Mouse (Mus musculus) skeletal muscle tissue, adult 2 months (tissue): ENCODE data around the gene Nelfb.
A peak's percentile ranks its signal among the peaks of the same experiment; 100 is the strongest.
"Not testable (repeated sequence)": the region's sequence is repeated elsewhere in the genome, so short reads cannot be mapped to it uniquely, and the experiment has no call there.

Experiments
- DNase-seq: peaks from one replicate; pipeline ENCODE4 v3.0.0-alpha.2; 2012; ENCODE audit warnings: low read depth, low spot score

The Nelfb gene

DNA sequence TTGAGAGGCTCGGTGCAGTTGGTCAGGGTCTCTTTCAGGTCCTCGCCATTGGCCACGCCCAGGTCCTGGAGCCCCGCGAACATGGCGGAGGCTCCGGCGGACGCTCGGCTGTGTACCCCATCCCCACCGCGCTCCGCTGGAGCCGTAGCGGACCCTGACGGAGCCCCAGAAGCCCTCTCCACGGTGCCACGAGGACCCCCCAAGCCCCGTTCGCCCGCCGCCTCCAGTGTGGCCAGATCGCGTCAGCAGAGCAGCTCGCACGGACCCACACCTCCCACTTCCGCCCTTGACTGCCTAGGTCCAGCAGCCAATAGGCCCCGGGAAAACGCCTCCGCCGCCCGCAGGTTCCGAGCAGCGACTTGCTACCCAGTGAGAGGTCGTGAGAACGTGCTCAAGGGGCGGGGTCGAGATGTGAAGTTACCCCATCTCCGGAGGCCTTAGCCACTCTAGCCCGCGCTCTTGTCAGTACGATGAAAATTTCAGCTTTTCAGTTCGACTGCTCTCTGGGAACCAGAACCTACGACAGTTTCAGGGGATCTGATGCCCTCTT, at the start of gene Nelfb:
TSS of gene Nelfb (minus strand) at position 369 of the 550 bp plus-strand sequence.
- DNase-seq: peak; percentile 75

DNA sequence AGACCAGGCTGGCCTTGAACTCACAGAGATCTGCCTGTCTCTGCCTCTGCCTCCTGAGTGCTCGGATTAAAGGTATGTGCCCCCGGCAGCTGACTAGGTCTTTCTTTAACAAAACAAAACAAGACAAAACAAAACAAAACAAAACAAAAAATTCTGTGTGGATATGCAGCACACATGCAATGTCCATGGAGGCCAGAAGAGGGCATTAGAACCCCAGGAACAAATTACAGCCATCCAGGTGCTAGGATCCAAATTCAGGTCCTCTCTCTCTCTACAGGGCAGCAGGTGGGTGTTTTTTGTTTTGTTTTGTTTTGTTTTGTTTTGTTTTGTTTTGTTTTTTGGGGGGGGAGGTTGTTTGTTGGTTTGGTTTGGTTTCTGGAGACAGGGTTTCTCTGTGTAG, 47.6 kb upstream of the Nelfb start:
- no peak for DNase-seq

GRCm38 (mm10) chr2:25257250-25257649, 46.0 kb upstream of the Nelfb start:
- not testable (repeated sequence) for DNase-seq

DNA sequence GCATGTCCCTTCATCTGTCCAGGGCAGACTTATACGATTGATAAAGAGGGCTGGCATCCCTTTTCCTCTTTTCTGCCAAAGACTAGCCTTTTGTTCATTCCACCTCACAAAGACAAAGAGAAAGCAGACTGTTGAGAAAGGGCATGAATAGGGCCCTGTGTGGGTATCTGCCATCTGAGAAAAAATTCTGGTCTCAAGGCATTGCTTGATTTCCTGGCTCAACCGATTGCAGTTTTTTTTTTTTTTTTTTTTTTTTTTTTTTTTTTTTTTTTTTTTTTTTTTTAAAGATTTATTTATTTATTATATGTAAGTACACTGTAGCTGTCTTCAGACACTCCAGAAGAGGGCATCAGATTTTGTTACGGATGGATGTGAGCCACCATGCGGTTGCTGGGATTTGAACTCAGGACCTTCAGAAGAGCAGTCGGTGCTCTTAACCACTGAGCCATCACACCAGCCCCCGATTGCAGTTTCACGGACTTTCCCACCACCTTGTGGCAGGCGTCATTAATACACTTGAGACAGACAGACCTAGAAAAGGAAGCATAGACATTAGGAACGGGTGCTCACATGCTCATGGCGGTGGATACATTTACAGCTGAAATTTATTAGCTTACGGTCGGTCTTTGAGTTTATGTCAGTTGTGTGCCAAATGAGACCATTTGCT, 45.3 kb upstream of the Nelfb start:
- DNase-seq: not testable (repeated sequence)

GRCm38 (mm10) chr2:25255284-25255779, 44.0 kb upstream of the Nelfb start, which contains the start of gene Tmem203:
Gene Tmem203, plus strand, starts transcription at chr2:25255439.
- DNase-seq: peak; percentile 77

GRCm38 (mm10) chr2:25252331-25252730, 41.0 kb upstream of the Nelfb start:
- no peak for DNase-seq

- no peak for DNase-seq
These were observed 35.1 kb upstream of the Nelfb start, which contains the start of gene AL732309.1 for GRCm38 (mm10) chr2:25246183-25247072. Gene AL732309.1, minus strand, starts transcription at chr2:25246863.

DNA sequence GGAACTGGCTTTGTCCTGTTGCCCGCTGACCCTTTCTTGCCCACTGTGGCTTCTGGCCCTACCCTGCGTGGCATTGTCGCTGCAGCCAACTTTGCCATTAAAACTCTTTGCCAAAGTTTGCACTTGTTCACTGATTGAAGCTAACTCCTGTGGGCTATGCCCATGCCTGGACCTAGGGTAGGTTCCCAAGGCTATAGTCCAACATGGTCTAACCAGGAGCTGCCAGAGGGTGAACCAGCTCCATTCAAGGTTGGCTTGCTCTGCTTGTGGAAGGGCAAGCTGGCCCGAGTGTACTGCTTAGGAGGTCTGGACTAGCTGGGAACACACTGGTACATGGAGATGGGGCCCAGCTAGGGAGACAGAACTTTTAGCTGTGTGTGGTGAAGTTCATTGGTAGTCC, 32.9 kb upstream of the Nelfb start:
- DNase-seq: no peak

DNA sequence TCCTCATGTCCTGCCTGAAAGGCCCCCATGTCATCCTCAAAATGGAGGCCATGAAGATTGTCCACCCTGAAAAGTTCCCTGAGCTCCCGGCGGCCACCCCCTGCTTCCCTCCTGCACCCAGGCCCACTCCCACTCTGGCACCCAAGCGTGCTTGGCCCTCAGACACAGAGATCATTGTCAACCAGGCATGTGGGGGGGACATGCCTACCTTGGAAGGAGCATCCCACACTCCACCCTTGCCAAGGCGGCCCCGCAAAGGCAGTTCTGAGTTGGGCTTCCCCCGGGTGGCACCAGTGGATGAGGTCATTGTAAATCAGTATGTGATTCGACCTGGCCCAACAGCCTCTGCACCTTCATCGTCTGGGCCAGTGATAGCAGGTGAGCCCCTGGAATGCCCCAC, 32.1 kb upstream of the Nelfb start:
- no peak for DNase-seq

DNA sequence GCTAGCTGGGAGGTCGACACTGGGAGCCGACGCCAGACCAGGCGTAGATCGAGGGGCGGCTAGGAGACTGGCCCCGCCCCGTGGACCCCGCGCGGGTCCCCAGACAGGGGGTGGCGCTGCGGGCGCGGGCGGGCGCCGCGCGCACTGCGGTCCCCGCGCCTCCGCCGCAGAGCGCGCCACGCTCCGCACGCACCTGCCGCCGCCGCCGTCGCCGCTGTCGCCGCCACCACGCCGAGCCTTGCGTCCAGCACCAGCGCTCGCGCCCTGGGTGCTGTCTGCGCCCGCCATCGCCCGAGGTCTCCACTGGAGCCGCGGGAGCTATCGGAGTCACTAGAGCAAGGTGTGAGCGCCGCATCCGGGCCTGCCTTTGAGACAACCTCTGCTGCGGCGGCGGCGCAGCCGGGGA, 30.8 kb upstream of the Nelfb start, which contains the start of the genes Rnf208 and Cysrt1:
TSS of gene Rnf208 (plus strand) at position 155 of the 406 bp plus-strand sequence.
TSS of gene Cysrt1 (minus strand) at position 352 of the 406 bp plus-strand sequence.
- DNase-seq: no peak

GRCm38 (mm10) chr2:25241438-25241775, 30.1 kb upstream of the Nelfb start:
- DNase-seq: no peak

GRCm38 (mm10) chr2:25240723-25241437, 29.6 kb upstream of the Nelfb start:
- peak; percentile 46 for DNase-seq

DNA sequence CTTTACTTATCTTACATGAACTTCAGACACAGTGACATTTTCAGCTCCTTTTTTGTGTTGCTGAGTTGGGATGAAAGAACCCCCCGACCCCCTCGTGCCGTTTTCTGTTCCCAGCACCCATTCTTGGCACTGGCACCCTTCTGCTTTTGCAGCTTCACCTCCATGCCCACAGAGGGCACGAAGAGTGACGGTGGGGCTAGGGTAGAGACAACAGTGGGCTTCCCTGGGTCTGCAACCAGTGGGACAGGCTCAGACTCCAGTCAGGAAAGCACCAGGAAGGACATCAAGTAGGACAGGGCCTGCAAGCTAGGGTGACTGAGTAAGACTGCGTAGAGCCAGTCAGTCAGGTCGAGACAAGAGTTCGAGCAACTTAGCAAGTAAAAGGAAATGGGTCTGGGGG, 29.0 kb upstream of the Nelfb start:
- no peak for DNase-seq

- DNase-seq: no peak
These were observed 28.5 kb upstream of the Nelfb start for GRCm38 (mm10) chr2:25239766-25240165.

- DNase-seq: no peak
These were observed 26.8 kb upstream of the Nelfb start for GRCm38 (mm10) chr2:25238106-25238505.

DNA sequence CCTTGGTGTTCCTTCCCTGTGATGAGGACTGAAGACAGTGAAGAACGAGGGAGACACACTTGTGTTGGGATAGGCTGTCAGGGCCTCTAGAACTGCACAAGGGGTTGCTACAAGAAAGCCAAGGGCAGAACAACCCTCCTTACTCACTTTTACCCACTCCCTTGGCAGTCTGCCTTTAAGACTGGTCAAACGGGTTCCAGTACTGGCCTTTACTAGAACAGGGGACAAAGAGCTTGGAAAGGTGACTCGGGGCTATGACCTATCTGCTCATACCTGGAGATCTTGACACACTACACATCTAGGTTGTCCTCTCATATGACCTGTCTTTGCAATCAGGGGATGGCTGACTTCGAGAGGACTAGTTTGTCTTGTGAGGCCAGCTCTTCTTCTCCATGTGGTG, 26.2 kb upstream of the Nelfb start:
- DNase-seq: no peak

DNA sequence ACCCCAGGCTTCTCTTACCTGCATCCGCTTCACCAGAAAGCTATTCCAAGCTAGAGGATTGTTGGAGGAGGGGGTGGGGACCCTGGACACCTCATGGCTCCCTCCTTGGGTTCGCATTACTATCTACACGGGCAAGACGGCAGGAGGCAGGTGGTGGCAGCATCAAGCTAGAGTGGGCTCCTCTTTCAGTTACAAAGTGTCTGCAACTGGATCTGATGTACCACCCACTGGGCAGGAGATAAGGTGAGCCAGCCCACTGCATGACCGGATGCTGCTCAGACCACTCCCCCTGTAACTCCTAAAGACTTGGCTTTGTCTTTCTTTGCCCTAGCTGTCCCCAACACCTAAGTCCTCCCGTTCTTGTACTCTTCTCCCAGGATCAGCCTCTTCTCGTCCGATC, 25.3 kb upstream of the Nelfb start, which contains the start of gene Rnf224:
TSS of gene Rnf224 (minus strand) at position 174 of the 400 bp plus-strand sequence.
- no peak for DNase-seq

GRCm38 (mm10) chr2:25234551-25235220, 23.4 kb upstream of the Nelfb start:
- DNase-seq: no peak

DNA sequence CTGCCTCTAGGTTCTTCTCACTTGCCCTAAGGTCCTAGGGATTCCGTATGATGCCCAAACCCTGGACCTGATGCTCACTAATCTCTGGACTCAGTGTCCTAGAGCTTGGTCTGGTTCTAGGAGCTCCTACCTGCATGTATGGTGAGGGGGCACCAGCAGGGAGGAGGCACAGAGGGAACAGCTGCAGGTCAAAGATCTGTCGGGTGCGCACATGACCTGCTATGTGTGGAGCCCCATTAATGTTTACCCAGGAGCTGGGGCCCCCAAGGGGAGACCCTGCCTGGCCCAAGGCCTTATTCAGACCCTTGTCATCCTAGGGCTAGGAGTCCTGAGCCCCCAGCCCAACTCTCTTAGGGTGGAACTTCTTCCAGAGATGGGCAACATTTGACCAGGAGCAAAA, 22.8 kb upstream of the Nelfb start, which contains the start of gene Slc34a3:
TSS of gene Slc34a3 (minus strand) at position 315 of the 400 bp plus-strand sequence.
- DNase-seq: no peak

DNA sequence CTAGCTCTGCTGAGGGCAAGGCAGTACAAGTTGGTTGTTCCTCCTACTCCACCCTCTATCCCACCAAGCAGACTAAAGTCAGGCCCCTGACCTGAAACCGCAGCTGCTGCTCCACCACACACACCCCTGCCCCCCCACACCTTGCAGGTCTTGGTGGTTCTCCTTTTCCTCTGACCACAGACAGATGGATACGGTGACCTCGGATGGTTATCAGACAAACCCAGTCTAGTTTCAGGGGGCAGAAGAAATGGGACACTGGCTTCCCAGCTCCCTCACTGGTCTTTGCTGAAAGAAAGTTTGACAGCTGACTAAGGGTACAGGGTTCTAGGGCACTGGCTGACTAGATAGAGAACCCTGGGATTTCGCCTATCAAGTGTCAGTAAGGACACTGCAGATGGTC, 22.1 kb upstream of the Nelfb start:
- no peak for DNase-seq

DNA sequence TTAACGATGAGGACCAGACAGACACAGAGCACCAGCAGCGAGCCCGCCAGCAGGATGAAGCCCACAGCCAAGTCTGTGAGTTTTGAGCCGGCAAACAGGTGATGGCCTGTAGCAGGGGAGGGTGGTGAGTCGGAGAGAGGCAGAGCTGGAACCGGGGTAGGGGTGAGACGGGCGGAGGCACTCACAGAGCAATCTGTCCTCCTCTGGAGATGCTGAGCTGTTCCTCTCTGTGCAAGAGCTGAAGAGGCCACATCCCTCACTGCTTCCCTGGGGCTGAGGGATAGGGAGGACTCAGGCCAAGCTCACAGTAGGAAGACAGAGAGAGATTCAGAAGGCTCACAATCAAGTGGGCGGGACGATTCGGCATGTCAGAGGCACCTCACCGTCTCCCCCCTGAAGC, 19.7 kb upstream of the Nelfb start:
- DNase-seq: no peak
